Mouse (Mus musculus) CH12.LX (cell line): ENCODE measurements at regions not wholly inside any gene's neighbourhood (a gene's known extent, or its start where the extent isn't known, plus 50 kb on each side); places are given as distances from the start of the nearest gene placed in this dataset.

ENCODE experiments used
- CTCF ChIP-seq, 2 experiments: IDR thresholded peaks in 1 of 2; conservative IDR thresholded peaks in 1 of 2; 2 replicates each; pipeline ENCODE4 v1.5.1; 2011 to 2012; ENCODE audit warnings: low read depth in 2 of 2, low read length in 2 of 2, improper control_type of control experiment in 1 of 2, inconsistent platforms in 1 of 2, mild to moderate bottlenecking in 1 of 2, moderate library complexity in 1 of 2
- EP300 ChIP-seq: IDR thresholded peaks from 2 replicates; pipeline ENCODE4 v1.6.1; 2011; ENCODE audit warnings: low read length, improper control_type of control experiment
- HCFC1 ChIP-seq: IDR thresholded peaks from 2 replicates; pipeline ENCODE4 v1.6.1; 2012; ENCODE audit warnings: low read depth, mild to moderate bottlenecking, inconsistent platforms, low read length, improper control_type of control experiment
- MEF2A ChIP-seq: IDR thresholded peaks from 2 replicates; pipeline ENCODE4 v1.6.1; 2014; ENCODE audit warnings: low read depth, mild to moderate bottlenecking, inconsistent platforms, low read length, improper control_type of control experiment, borderline replicate concordance
- MXI1 ChIP-seq: IDR thresholded peaks from 2 replicates; pipeline ENCODE4 v1.6.1; 2011; ENCODE audit warnings: mild to moderate bottlenecking, low read depth, low read length, improper control_type of control experiment
- MYC ChIP-seq: IDR thresholded peaks from 2 replicates; pipeline ENCODE4 v1.6.1; 2011; ENCODE audit warnings: low read depth, mild to moderate bottlenecking, improper control_type of control experiment, low read length
- POLR2A ChIP-seq: IDR thresholded peaks from 2 replicates; pipeline ENCODE4 v1.6.1; 2011; ENCODE audit warnings: low read depth, mild to moderate bottlenecking, improper control_type of control experiment, low read length
- TCF12 ChIP-seq: IDR thresholded peaks from 2 replicates; pipeline ENCODE4 v1.6.1; 2014; ENCODE audit warnings: low read depth, mild to moderate bottlenecking, inconsistent platforms, low read length, improper control_type of control experiment
- ZMIZ1 ChIP-seq: IDR thresholded peaks from 2 replicates; pipeline ENCODE4 v1.6.1; 2012; ENCODE audit warnings: low read depth, mild to moderate bottlenecking, inconsistent platforms, low read length, improper control_type of control experiment

DNA sequence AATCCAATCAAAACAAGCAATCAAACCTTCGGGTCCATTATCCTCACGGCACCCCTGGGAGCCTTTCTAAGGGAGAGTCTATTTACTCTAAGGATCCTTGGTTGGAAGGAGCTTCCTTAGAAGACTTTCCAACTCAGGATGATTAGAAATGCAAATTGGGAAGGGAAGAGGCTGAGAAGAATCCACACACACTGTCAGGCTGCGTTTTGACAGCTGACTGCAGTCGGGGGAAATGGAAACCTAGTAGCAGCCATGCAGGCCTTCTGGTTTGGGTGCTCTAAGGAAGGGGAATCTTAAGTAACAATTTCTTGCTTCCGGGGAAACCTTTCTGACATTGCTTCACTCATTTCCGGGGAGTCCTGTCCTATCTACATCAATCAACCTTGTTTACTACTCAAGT, 139.6 kb upstream of the Cttnbp2 start:
- TF ChIP-seq CTCF (conservative IDR thresholded peaks at IDR 0.05 in 1 of 2, IDR thresholded peaks at IDR 0.05 in 1 of 2; ENCODE audit: low read depth in 2 of 2, low read length in 2 of 2) (no peak), MXI1 (no peak), MYC (no peak), EP300 (no peak), HCFC1 (no peak), POLR2A (no peak), ZMIZ1 (no peak), MEF2A (no peak), TCF12 (no peak)
